In genomic region chr10:118620611-118621010, GRCm38 (mm10) we compare ENCODE assay signal across 16 mouse cellular contexts.
"Had no signal": no experiment of that assay in that cellular context is flagged by ENCODE, and none has a peak within 500 bp of the region (broad histone marks: within the 10 kb centered on the region; RNA-seq: fewer than 3 reads in every experiment).

No protein-coding gene starts in this region.

- DNase-seq: heart, postnatal 10 days; heart, postnatal 14 days; heart, postnatal 36 days; heart, postnatal 4 days; kidney, adult 11 months; kidney, adult 18-20 months; kidney, adult 2 months; kidney, adult 8-10 months; kidney, adult 9 months; kidney, postnatal 10 days; kidney, postnatal 14 days; kidney, postnatal 25 days; kidney, postnatal 36 days; kidney, postnatal 4 days; layer of hippocampus, adult 9-11 months; layer of hippocampus, postnatal 36 days had no signal
